Mouse (Mus musculus) cerebellum, adult 2 months (tissue): ENCODE results near the gene Sytl2.

ENCODE experiments used
- CTCF ChIP-seq: fragments of 200-500 bp; IDR thresholded peaks from 2 replicates; pipeline ENCODE4 v1.5.1; 2011; ENCODE audit warnings: low read depth, mild to moderate bottlenecking, control low read depth, low read length, moderate library complexity, borderline replicate concordance; ENCODE audit not compliant: insufficient read depth
- POLR2A ChIP-seq: fragments of 200-500 bp; IDR thresholded peaks from 2 replicates; pipeline ENCODE4 v1.6.1; 2011; ENCODE audit warnings: low read length, control low read depth, borderline replicate concordance; ENCODE audit not compliant: insufficient read depth

DNA sequence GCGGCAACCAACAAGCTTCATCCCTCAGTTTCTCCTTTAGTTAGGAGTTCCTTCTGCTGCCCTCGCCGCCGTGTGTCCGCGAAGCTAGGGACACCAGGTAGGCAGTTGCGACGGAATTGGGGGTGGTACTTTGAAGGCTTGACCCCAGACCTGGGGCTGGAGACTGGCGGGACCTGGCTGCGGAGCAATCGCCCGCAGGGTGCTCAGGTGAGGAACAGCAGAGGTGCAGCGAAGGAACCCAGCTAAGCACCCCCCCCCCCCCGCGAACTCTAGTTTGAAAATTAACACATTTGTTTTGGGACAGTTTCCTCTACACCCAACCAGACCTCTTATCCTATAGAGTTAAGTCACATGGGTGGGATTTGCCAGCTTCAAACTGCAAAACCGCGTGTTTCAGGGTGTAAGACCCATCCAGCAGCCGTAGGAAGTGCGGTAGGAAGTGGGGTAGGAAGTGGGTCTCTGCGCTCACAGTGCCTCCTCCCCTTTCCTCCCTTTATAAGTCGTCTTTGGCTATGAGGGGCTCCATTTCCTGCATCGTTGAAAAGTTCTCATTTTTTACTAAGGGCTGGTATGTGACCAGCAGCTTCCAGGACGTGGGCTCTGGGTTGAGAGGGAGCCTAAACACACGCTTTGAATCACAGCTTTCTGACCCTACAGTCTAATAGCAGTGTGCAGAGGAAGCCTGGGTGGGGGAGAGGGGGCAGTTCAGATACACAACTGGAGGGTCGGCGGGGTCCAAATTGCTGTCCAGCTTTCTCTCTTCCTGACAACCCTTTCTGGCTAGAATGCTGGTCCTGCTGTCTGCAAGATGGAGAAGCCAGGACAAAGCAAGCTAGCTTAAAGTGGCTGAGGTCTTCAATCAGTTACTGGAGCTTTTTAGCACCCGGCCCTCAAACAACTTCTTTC lies 848 bp downstream of the Sytl2 start:
- TF ChIP-seq CTCF = no peak
- no peak for TF ChIP-seq POLR2A
